Mouse (Mus musculus) monocyte, adult 2 months (primary cell): ENCODE results near the gene Ghr.

Source experiments
- DNase-seq, 2 experiments: peaks; one replicate each; pipeline ENCODE4 v3.0.0; 2022; ENCODE audit warnings: low spot score in 2 of 2, low read depth in 1 of 2

Ghr gene

GRCm38 (mm10) chr15:3389011-3389410 is 194.3 kb downstream of the Ghr start:
- DNase-seq: no peak

GRCm38 (mm10) chr15:3388485-3388884 is 194.8 kb downstream of the Ghr start:
- no peak for DNase-seq

GRCm38 (mm10) chr15:3383788-3384187 is 199.5 kb downstream of the Ghr start:
- DNase-seq: no peak

- no peak for DNase-seq
These were observed 201.9 kb downstream of the Ghr start for GRCm38 (mm10) chr15:3381413-3381812.

GRCm38 (mm10) chr15:3368261-3368832 is 214.9 kb downstream of the Ghr start:
- DNase-seq: no peak

DNA sequence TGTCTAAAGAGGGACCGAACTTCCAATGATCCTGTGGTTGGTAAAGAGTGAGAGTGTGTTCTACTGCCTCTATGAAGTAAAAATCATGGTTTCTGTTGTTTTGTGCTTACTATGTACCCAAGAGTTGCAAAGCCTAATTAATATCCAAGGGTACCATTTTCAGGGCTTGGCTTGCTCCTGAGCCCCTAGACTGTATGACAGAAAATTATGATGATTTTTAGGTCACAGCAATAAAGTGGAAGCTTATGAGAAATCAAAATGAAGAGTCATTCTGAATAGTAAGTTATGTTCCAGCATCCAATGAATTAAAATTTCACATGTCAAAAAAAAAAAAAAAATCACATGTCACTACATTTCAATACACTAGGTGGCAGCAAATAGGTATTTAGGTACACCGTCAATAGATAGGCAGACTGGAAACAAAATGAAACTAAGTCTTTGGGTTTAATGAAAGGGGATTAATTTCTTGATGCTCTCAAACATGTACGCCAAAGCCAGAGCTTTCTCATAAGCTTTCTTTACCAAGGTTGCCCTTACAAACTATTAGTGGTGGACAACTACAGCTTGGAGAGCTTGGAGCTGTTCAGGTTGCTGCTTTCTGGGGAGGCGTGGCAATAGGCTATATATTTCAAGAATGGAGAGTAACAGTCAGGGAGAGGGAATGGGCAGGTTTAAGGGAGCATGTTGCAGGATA is 227.1 kb downstream of the Ghr start:
- DNase-seq: no peak

- DNase-seq: no peak
These were observed 229.6 kb downstream of the Ghr start for GRCm38 (mm10) chr15:3353696-3354095.

DNA sequence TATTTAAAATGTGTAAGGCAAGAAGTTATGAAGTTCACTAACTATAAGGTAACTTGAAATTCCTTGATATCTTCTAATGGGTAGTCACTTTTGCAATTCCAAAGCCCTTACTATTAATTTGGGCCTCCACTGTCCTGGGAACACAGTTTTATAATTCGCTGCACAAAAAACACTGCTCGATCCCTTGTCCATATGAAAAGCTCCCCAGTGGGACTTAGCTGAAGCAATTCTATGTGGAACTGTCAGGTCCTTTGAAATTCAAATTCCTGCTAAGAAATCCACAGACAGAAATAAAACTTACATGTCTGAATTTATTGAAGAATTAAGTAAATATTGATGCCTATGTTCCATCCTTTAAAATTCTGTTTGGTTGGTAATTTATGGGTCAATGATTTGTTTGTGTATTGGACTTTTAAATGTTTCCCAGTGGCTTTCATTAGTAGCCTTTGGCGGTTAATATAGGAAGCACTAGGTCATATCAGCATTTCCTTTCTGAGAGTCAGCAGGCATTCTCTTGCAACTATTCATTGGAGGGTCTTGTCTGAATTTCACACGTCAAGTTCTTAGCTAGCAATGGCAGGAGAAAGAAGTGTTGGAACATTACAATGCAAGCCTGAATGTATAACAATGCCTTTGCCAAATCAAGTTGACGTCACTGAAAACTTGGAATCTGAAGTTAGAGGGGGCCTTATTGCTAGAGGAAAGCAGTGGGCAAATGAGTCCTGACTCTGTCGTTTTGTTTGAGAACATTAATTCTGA is 233.8 kb downstream of the Ghr start:
- DNase-seq: no peak

DNA sequence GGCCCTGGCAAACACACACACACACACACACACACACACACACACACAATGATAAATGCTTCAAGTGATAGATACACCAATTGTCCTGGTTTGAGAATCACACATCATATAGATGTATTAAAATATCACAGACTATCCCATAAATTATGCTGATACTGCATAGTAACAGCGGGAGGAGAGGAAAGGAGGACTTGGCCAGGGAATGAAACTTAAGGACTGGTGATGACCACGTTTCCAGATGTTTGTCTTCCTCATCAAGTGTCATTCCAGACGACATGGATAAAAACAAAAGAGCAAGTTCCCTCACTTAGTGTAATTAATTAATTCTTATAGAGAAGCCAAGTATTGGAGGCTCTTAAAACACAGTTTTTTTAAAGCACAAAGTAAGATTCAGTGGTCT is 236.6 kb downstream of the Ghr start:
- no peak for DNase-seq

DNA sequence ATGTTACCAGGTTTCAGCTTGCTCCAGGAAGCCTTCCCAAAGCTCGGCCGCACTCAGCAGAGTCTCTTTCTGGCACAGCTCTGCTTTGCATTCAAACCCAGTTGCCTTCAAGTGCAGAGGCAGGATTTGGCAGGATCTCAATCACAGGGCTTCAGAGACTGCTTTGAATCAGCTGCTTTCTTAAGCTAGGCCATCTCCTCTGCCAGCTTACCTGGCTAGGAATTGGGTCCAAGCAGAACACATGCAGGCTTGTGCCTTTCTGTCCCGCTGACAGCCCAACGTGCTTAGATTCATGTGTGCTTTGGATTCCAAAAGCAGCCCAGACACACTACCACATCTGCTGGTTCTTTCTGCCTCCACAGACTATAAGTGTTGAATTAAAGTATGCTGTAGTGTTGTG is 238.7 kb downstream of the Ghr start:
- DNase-seq: no peak

DNA sequence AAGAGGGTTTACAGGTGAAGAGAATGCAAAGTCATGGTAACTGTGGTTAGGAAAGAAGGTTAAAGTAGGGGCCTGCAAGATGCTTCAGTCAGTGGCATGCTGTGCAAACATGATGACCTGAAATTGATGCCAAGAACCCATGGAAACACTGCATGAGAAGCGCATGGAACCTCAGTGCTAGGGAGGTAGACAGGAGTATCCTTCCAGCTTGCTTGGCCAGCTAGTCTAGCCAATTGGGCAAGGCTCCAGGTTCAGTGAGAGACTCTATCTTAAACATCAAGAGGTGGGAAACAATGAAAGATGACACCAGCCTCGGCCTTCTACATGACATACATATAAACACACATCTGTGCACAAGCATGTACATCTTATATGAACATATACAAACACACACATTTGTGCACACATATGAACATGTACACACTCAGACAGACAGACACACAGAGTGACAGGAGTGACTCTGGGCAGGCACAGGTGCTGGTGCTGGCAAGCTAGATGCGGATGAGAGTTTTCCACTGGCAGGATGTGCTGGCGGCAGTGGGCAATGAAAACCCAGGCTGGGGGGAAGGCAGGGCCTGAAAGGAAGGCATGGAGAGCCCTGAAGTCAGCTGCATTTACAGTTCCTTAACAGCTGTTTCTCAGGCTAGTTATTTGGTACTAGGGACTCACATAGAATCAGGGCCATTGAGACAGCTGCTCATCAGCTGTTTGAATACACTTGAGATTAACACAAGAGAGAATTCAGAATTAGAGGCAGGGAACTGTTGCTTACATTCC is 241.3 kb downstream of the Ghr start:
- DNase-seq: no peak

- DNase-seq: no peak
These were observed 243.4 kb downstream of the Ghr start for GRCm38 (mm10) chr15:3339847-3340246.

DNA sequence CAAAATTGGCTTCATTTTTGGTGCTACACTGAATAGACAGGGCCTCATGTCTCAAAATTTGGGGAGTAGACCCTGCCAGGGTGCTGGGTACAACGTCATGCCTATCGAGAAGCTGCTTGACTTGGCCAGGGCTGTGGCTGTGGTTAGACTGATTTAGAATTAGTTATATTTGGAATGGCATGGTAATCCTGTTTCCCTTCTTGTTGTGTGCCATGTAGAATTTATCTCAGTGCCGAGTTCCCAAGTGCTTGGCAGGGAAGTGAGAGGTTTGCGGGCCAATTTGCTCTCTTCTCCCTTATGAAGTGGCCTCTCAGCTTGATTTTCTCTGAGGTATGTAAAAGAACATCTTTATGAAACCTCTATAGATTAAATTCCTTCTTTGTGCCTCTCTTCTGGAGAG is 250.8 kb downstream of the Ghr start:
- DNase-seq: no peak

- no peak for DNase-seq
These were observed 251.5 kb downstream of the Ghr start for GRCm38 (mm10) chr15:3331813-3332212.

DNA sequence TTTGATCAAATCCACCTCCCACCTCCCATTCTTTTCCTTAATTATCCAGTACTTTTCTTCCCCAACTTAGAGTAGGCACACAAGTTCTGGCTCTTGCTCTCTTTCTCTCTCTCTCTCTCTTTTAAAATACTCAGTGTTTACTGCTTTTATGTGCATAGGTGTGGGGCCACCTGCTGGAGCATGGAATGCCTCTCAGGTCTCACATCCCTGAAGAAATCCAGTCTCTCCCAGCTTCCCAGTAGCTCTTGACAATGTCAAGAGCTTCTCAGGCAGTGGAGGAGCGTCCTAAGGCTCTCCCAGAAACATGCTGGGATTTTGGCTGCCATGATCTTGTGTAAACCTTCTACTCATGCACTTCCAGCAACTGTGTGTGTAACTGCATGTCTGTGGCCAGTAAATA is 253.0 kb downstream of the Ghr start:
- no peak for DNase-seq

DNA sequence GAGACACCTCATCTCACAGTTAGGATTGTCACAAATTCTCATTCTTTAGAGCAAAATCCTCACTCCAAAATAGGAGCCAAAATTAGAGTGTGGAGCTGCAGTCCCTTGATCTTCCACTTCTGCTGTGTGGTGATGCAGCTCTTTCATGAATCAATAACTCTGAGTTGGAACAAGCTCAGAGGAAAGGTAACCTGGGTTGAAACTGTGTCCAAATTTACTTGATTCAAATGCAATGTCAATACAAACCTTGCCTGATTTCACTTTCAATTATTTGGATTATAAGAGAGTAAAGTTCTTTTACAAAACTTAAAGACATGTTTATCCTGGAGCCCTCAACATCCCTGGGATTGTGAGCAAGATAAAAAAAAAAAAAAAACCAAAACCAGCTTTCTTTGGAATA is 260.3 kb downstream of the Ghr start:
- no peak for DNase-seq

GRCm38 (mm10) chr15:3319929-3320328 is 263.4 kb downstream of the Ghr start:
- no peak for DNase-seq

GRCm38 (mm10) chr15:3316617-3317016 is 266.7 kb downstream of the Ghr start:
- DNase-seq: no peak

GRCm38 (mm10) chr15:3312937-3313336 is 270.4 kb downstream of the Ghr start:
- no peak for DNase-seq

DNA sequence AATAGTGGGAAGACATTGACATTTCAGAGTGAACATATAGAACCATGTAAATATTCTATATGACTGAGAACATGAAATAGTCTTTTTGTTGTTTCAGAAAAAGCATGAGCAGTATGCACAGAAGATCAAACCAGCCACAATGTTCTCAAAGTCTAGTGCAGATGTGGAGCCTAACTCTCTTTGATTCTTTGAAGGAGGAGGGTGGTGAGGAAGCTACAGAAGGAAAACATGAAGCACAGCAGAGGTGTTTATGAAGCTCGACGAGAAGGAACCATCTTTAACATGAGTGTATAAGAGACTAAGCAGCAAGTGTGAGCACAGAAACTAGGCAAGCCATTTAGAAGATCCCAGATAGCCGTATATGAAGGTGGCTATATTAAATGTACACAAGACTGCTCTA is 273.4 kb downstream of the Ghr start:
- no peak for DNase-seq

GRCm38 (mm10) chr15:3303426-3303825 is 279.9 kb downstream of the Ghr start, which contains the start of gene Ccdc152:
Gene Ccdc152 (minus strand): TSS chr15:3303526.
- DNase-seq: no peak
